Comparison of ENCODE assay signal across 8 mouse cellular contexts in genomic region chr8:83652030-83652743, GRCm38 (mm10). TPM values are rescaled to one million over a fixed set of nuclear protein-coding genes. Genes with fewer than 3 reads are reported as not detected.
DNase-seq lines count a peak whose midpoint lies in the region; ATAC-seq and TF ChIP-seq lines count a peak whose summit lies in the region.

Gipc1 (plus strand) TSS chr8:83652677.

- H3K9me3 ChIP-seq in forebrain, embryonic 10.5 days = peaks cover 6% of the 10 kb centered on the region; the same call in 1 of the 2 replicates
- H3K9me3 ChIP-seq in heart, embryonic 15.5 days (replicated peaks) = no peaks in the 10 kb centered on the region
- no peaks in the 10 kb centered on the region for H3K9me3 ChIP-seq in liver, embryonic 14.5 days (ENCODE audit: control insufficient read depth, low read length)
- no peaks in the 10 kb centered on the region for H3K9me3 ChIP-seq in neural tube, embryonic 11.5 days (ENCODE audit: control insufficient read depth, low read length)
- H3K9me3 ChIP-seq in stomach, postnatal 0 days (ENCODE audit: control insufficient read depth, low read length) = no peaks in the 10 kb centered on the region

- DNase-seq in CD8-positive naive resting alpha-beta T cell, adult 2 months (ENCODE audit: low read depth in 2 of 2, low spot score in 2 of 2) = peak; percentile 95
- peak; percentile 98 for DNase-seq in c-Kit-positive CD71-negative TER-119-negative erythroid progenitor cells, embryonic 14.5 days (ENCODE audit: low read depth)
- DNase-seq in forebrain, embryonic 10.5 days (ENCODE audit: extremely low spot score, low spot score) = peak; percentile 97
- peak; percentile 95 to 99 for DNase-seq in kidney, postnatal 25 days
- DNase-seq in liver, embryonic 14.5 days (ENCODE audit: low read depth in 3 of 3, low spot score in 3 of 3) = peak; percentile 97
- peak; percentile 99 for DNase-seq in neural tube, embryonic 11.5 days (ENCODE audit: low spot score)
- peak; percentile 98 for DNase-seq in stomach, postnatal 0 days (ENCODE audit: low spot score)

- TF ChIP-seq CTCF in liver, embryonic 14.5 days (IDR thresholded peaks at IDR 0.05; ENCODE audit: low read depth) = peak; percentile 10; the same call in 1 of the 2 replicates
- peak; percentile 23; the same call in 1 of the 2 replicates for TF ChIP-seq CTCF in stomach, postnatal 0 days (IDR thresholded peaks at IDR 0.05; ENCODE audit: low read depth)

- no peaks in the 10 kb centered on the region for H3K27me3 ChIP-seq in forebrain, embryonic 10.5 days (ENCODE audit: poor library complexity, severe bottlenecking)
- no peaks in the 10 kb centered on the region for H3K27me3 ChIP-seq in heart, embryonic 15.5 days
- no peaks in the 10 kb centered on the region for H3K27me3 ChIP-seq in liver, embryonic 14.5 days (ENCODE audit: control insufficient read depth, insufficient read depth, low read length)
- H3K27me3 ChIP-seq in neural tube, embryonic 11.5 days (ENCODE audit: control insufficient read depth, insufficient read depth, low read length) = no peaks in the 10 kb centered on the region
- no peaks in the 10 kb centered on the region for H3K27me3 ChIP-seq in stomach, postnatal 0 days (ENCODE audit: control insufficient read depth, insufficient read depth, low read length)

- TF ChIP-seq EP300 in liver, embryonic 14.5 days (IDR thresholded peaks at IDR 0.05; ENCODE audit: low read depth) = no peak
- no peak for TF ChIP-seq EP300 in stomach, postnatal 0 days (optimal IDR thresholded peaks at IDR 0.05)

- H3K4me2 ChIP-seq in heart, embryonic 15.5 days = peak within 1 kb of the TSS; percentile 92
- peak within 1 kb of the TSS; percentile 98 for H3K4me2 ChIP-seq in liver, embryonic 14.5 days (ENCODE audit: low read depth)
- H3K4me2 ChIP-seq in neural tube, embryonic 11.5 days (ENCODE audit: low read depth) = peak within 1 kb of the TSS; percentile 95
- peak within 1 kb of the TSS; percentile 86 for H3K4me2 ChIP-seq in stomach, postnatal 0 days (replicated peaks; ENCODE audit: low read depth)

- H3K36me3 ChIP-seq in forebrain, embryonic 10.5 days (replicated peaks) = peaks cover 29% of the 10 kb centered on the region
- no peaks in the 10 kb centered on the region for H3K36me3 ChIP-seq in heart, embryonic 15.5 days
- H3K36me3 ChIP-seq in liver, embryonic 14.5 days (replicated peaks; ENCODE audit: control insufficient read depth, insufficient read depth, low read depth) = no peaks in the 10 kb centered on the region
- no peaks in the 10 kb centered on the region; the same call in 1 of the 2 replicates for H3K36me3 ChIP-seq in neural tube, embryonic 11.5 days (ENCODE audit: control insufficient read depth, insufficient read depth, low read length)
- no peaks in the 10 kb centered on the region for H3K36me3 ChIP-seq in stomach, postnatal 0 days (ENCODE audit: control insufficient read depth, insufficient read depth, low read length)

- peak within 1 kb of the TSS; percentile 88 for H3K4me3 ChIP-seq in forebrain, embryonic 10.5 days
- H3K4me3 ChIP-seq in heart, embryonic 15.5 days = peak within 1 kb of the TSS; percentile 74
- peak within 1 kb of the TSS; percentile 89 to 97 for H3K4me3 ChIP-seq in liver, embryonic 14.5 days (ENCODE audit: insufficient read depth in 1 of 2, low read depth in 2 of 2, low read length in 2 of 2)
- H3K4me3 ChIP-seq in neural tube, embryonic 11.5 days (ENCODE audit: low read depth, low read length) = peak within 1 kb of the TSS; percentile 87
- peak within 1 kb of the TSS; percentile 86 for H3K4me3 ChIP-seq in stomach, postnatal 0 days (ENCODE audit: low read depth, low read length)

- WGBS in forebrain, embryonic 10.5 days = 4% methylated on average over 50 of the region's 50 CpGs
- 4% methylated on average over 50 of the region's 50 CpGs for WGBS in heart, embryonic 15.5 days
- 4% methylated on average over 50 of the region's 50 CpGs for WGBS in liver, embryonic 14.5 days (ENCODE audit: insufficient replicate concordance)
- 5% methylated on average over 50 of the region's 50 CpGs for WGBS in neural tube, embryonic 11.5 days
- 4% methylated on average over 41 of the region's 50 CpGs for WGBS in stomach, postnatal 0 days

- peak within 1 kb of the TSS; percentile 83 for H3K9ac ChIP-seq in heart, embryonic 15.5 days
- H3K9ac ChIP-seq in liver, embryonic 14.5 days (replicated peaks) = peak within 1 kb of the TSS; percentile 91
- H3K9ac ChIP-seq in neural tube, embryonic 11.5 days (ENCODE audit: low read length) = peak within 1 kb of the TSS; percentile 87
- H3K9ac ChIP-seq in stomach, postnatal 0 days (ENCODE audit: low read length) = peak within 1 kb of the TSS; percentile 89

- H3K4me1 ChIP-seq in forebrain, embryonic 10.5 days = peaks cover 30% of the 10 kb centered on the region
- H3K4me1 ChIP-seq in heart, embryonic 15.5 days (replicated peaks) = peaks cover 21% of the 10 kb centered on the region
- peaks cover 17 to 35% of the 10 kb centered on the region in 2 experiments for H3K4me1 ChIP-seq in liver, embryonic 14.5 days (replicated peaks; ENCODE audit: control insufficient read depth in 2 of 2, insufficient read depth in 2 of 2, low read length in 1 of 2)
- H3K4me1 ChIP-seq in neural tube, embryonic 11.5 days (ENCODE audit: control insufficient read depth, insufficient read depth, low read length) = peaks cover 10% of the 10 kb centered on the region
- no peaks in the 10 kb centered on the region for H3K4me1 ChIP-seq in stomach, postnatal 0 days (replicated peaks; ENCODE audit: control insufficient read depth, insufficient read depth)

- ATAC-seq in heart, embryonic 15.5 days (replicated peaks; ENCODE audit: insufficient number of reproducible peaks, insufficient read depth, low FRiP score, low read depth) = peak; percentile 93
- peak; percentile 94 for ATAC-seq in liver, embryonic 14.5 days (ENCODE audit: insufficient read depth)
- peak; percentile 97 for ATAC-seq in neural tube, embryonic 11.5 days (ENCODE audit: insufficient read depth, low FRiP score, low TSS enrichment)
- peak; percentile 96 for ATAC-seq in stomach, postnatal 0 days (ENCODE audit: low FRiP score, low TSS enrichment)

- peak within 1 kb of the TSS; percentile 96 for H3K27ac ChIP-seq in forebrain, embryonic 10.5 days
- peak within 1 kb of the TSS; percentile 77 for H3K27ac ChIP-seq in heart, embryonic 15.5 days
- peak within 1 kb of the TSS; percentile 67 for H3K27ac ChIP-seq in liver, embryonic 14.5 days
- H3K27ac ChIP-seq in neural tube, embryonic 11.5 days (ENCODE audit: low read depth, low read length) = peak within 1 kb of the TSS; percentile 87
- H3K27ac ChIP-seq in stomach, postnatal 0 days (replicated peaks) = peak within 1 kb of the TSS; percentile 93

RNA-seq across cellular contexts. Expression of gene Gipc1, which starts in this region (rescaled TPM):
- 220 and 227 TPM in 2 replicates for polyA plus RNA-seq in forebrain, embryonic 10.5 days (2016; fragmentation: Nextera tagmentation; extraction: Ambion mirVana)
- polyA plus RNA-seq in heart, embryonic 15.5 days (2015; fragmentation: Nextera tagmentation; extraction: Ambion mirVana) = 127 and 141 TPM in 2 replicates
- polyA plus RNA-seq in liver, embryonic 14.5 days (2012; rRNA removed) = 22.5 and 27.2 TPM in 2 replicates
- polyA plus RNA-seq in liver, embryonic 14.5 days (2014; fragmentation: Nextera tagmentation; extraction: Ambion mirVana) = 32.5 and 34.7 TPM in 2 replicates
- 174 and 181 TPM in 2 replicates for polyA plus RNA-seq in neural tube, embryonic 11.5 days (2014; fragmentation: Nextera tagmentation; extraction: Ambion mirVana)
- 171 and 183 TPM in 2 replicates for polyA plus RNA-seq in stomach, postnatal 0 days (2015; fragmentation: Nextera tagmentation; extraction: Ambion mirVana)

Comparison
In these comparisons a context has a peak if more than half of its experiments do, and no peak if none do; other contexts are left out.
1. Peak in every context shown above with its lines: DNase-seq, ATAC-seq, H3K4me3 ChIP-seq and H3K27ac ChIP-seq.